Mouse (Mus musculus) myocyte (in vitro differentiated cells): ENCODE measurements around the gene Phactr4. TPM values are rescaled to one million over a fixed set of nuclear protein-coding genes. Genes with fewer than 3 reads are reported as not detected.

Experiments used
- H3K27me3 ChIP-seq: one replicate; pipeline ENCODE4 v1.6.1; 2011; ENCODE audit not compliant: control insufficient read depth, insufficient read depth, insufficient read length
- H3K36me3 ChIP-seq: one replicate; pipeline ENCODE4 v1.6.1; 2011; ENCODE audit not compliant: control insufficient read depth, insufficient read depth
- H3K4me2 ChIP-seq: one replicate; pipeline ENCODE4 v1.6.1; 2011; ENCODE audit warnings: low read depth, control low read depth
- H3K4me3 ChIP-seq: one replicate; pipeline ENCODE4 v1.5.1; 2011; ENCODE audit warnings: mild to moderate bottlenecking, control low read depth, moderate library complexity
- H3K79me2 ChIP-seq: one replicate; pipeline ENCODE4 v1.6.1; 2011; ENCODE audit not compliant: control insufficient read depth, insufficient read depth
- H3ac ChIP-seq: one replicate; pipeline ENCODE4 v1.6.1; 2011; ENCODE audit not compliant: control insufficient read depth, insufficient read length
- CEBPB ChIP-seq: IDR thresholded peaks from 2 replicates; pipeline ENCODE4 v1.6.1; 2011; ENCODE audit warnings: mild to moderate bottlenecking, moderate library complexity; ENCODE audit not compliant: poor library complexity, insufficient read depth, severe bottlenecking
- E2F4 ChIP-seq: IDR thresholded peaks from one replicate; pipeline ENCODE4 v1.6.1; 2011; ENCODE audit warnings: mild to moderate bottlenecking, control low read depth, moderate library complexity; ENCODE audit not compliant: insufficient read depth
- MAX ChIP-seq: IDR thresholded peaks from one replicate; pipeline ENCODE4 v1.6.1; 2011; ENCODE audit warnings: low read depth, mild to moderate bottlenecking, control low read depth
- MYOD1 ChIP-seq, 3 experiments: IDR thresholded peaks; one replicate each; pipeline ENCODE4 v1.6.1; 2011; ENCODE audit warnings: control low read depth in 2 of 3, low read depth in 2 of 3, mild to moderate bottlenecking in 2 of 3, moderate library complexity in 1 of 3; ENCODE audit not compliant: insufficient read length in 2 of 3, control insufficient read depth in 1 of 3
- MYOG ChIP-seq, 3 experiments: IDR thresholded peaks; one replicate each; pipeline ENCODE4 v1.6.1; 2011; ENCODE audit warnings: control low read depth in 2 of 3, low read depth in 2 of 3, mild to moderate bottlenecking in 2 of 3; ENCODE audit not compliant: insufficient read length in 2 of 3, control insufficient read depth in 1 of 3, insufficient read depth in 1 of 3
- POLR2A ChIP-seq: IDR thresholded peaks from one replicate; pipeline ENCODE4 v1.6.1; 2011; ENCODE audit warnings: low read depth, mild to moderate bottlenecking, control low read depth, moderate library complexity; ENCODE audit not compliant: insufficient read length
- POLR2AphosphoS2 ChIP-seq: IDR thresholded peaks from one replicate; pipeline ENCODE4 v1.6.1; 2011; ENCODE audit warnings: low read depth, control low read depth; ENCODE audit not compliant: insufficient read length
- REST ChIP-seq: IDR thresholded peaks from one replicate; pipeline ENCODE4 v1.6.1; 2011; ENCODE audit warnings: mild to moderate bottlenecking, control low read depth, moderate library complexity; ENCODE audit not compliant: insufficient read depth, insufficient read length
- SRF ChIP-seq: IDR thresholded peaks from one replicate; pipeline ENCODE4 v1.6.1; 2011; ENCODE audit warnings: low read depth; ENCODE audit not compliant: control insufficient read depth, insufficient read length
- TCF12 ChIP-seq: IDR thresholded peaks from one replicate; pipeline ENCODE4 v1.6.1; 2011; ENCODE audit warnings: mild to moderate bottlenecking, control low read depth; ENCODE audit not compliant: poor library complexity, insufficient read depth, severe bottlenecking
- TCF3 ChIP-seq: IDR thresholded peaks from one replicate; pipeline ENCODE4 v1.6.1; 2011; ENCODE audit warnings: low read depth, control low read depth; ENCODE audit not compliant: insufficient read length
- USF1 ChIP-seq: IDR thresholded peaks from one replicate; pipeline ENCODE4 v1.6.1; 2011; ENCODE audit warnings: low read depth, mild to moderate bottlenecking, control low read depth, moderate library complexity
- polyA plus RNA-seq: library from polyadenylated mRNA; unstranded; fragments of >200 nt; fragmentation: generic; extraction: Trizol; gene quantifications from one replicate; pipeline ENCODE4 v1.2.1, GENCODE M21; 2012; ENCODE audit warnings: missing spikeins

The Phactr4 gene
- polyA plus RNA-seq, 1 experiment: 15.8 TPM

DNA sequence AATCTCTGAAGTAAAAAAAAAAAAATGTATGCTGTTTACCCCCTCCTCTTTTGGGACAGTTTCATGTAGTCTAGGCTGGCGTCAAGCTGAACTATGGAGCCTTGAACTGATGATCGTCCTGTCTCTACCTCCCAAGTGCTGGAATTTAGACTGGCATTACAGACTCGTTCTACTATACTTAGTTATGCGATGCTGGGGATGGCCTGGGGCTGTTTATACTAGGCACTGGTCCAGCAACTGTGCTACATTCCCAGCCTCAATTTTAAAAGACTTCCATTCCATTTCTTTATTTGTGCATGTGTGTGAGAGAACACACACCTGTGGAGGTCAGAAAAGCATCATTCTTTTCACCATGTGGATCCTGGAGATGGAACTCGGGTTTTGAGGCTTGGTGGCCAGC lies 23.4 kb downstream of the Phactr4 start:
- Histone ChIP-seq H3K4me2 (no peak overlapping the region), H3K79me2 (peaks cover 78% of the 10 kb centered on the region), H3K4me3 (no peak overlapping the region), H3K27me3 (no peaks in the 10 kb centered on the region), H3ac (no peak overlapping the region), H3K36me3 (no peaks in the 10 kb centered on the region)
- TF ChIP-seq TCF3: no peak
- TF ChIP-seq SRF: no peak
- TF ChIP-seq MYOG (IDR thresholded peaks at IDR 0.05; ENCODE audit: control insufficient read depth in 1 of 3, insufficient read depth in 1 of 3, insufficient read length in 2 of 3, low read depth in 2 of 3): no peak
- TF ChIP-seq E2F4: no peak
- TF ChIP-seq POLR2AphosphoS2: no peak
- no peak for TF ChIP-seq MAX
- no peak for TF ChIP-seq REST
- TF ChIP-seq CEBPB: no peak
- TF ChIP-seq POLR2A: no peak
- no peak for TF ChIP-seq USF1
- no peak for TF ChIP-seq MYOD1 (IDR thresholded peaks at IDR 0.05; ENCODE audit: control insufficient read depth in 1 of 3, insufficient read length in 2 of 3, low read depth in 2 of 3)
- no peak for TF ChIP-seq TCF12

DNA sequence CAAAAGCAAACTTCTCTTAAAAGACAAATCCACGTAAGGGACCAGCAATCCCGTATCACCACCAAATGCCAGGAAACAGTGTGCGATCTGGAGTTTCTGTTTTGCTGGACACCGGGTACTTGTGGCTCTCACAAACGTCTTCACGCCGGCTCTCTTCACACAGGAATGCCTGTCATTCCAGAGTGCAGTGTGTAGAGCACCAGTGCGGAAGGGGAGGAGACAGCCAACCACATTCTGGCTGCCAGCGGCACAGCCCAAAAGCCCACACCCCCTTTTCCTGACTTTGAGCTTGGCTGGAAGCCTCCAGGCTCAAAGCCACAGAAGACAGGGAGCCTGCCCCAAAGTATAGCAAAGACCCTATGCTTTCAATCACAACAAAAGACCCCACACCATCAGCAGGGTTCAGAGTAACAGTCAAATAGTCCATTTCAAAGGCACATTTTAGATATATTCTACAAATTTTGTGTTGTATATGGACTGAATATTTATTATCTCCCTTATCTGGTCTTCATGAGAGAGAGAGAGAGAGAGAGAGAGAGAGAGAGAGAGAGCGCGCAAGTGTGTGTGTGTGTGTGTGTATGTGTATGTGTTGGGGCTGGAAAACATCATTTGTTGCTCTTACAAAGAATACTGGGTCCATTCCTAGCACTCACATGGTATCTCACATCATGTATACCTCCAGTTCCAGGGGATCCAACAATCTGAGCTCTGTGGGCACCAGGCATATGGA lies 24.1 kb downstream of the Phactr4 start:
- H3ac ChIP-seq: no peak overlapping the region
- H3K4me3 ChIP-seq: peak overlapping the region; percentile 54
- H3K27me3 ChIP-seq: no peaks in the 10 kb centered on the region
- peak in 1 of 3 experiments; percentile 59 for TF ChIP-seq MYOG (IDR thresholded peaks at IDR 0.05; ENCODE audit: control insufficient read depth in 1 of 3, insufficient read depth in 1 of 3, insufficient read length in 2 of 3, low read depth in 2 of 3)
- no peak for TF ChIP-seq E2F4
- no peak for TF ChIP-seq MAX
- no peak for TF ChIP-seq REST
- TF ChIP-seq MYOD1 (IDR thresholded peaks at IDR 0.05; ENCODE audit: control insufficient read depth in 1 of 3, insufficient read length in 2 of 3, low read depth in 2 of 3): peak in 1 of 3 experiments; percentile 46
- TF ChIP-seq POLR2A: peak; percentile 93
- TF ChIP-seq TCF3: no peak
- TF ChIP-seq POLR2AphosphoS2: peak; percentile 85
- no peak for TF ChIP-seq SRF
- TF ChIP-seq TCF12: no peak
- TF ChIP-seq USF1: no peak
- TF ChIP-seq CEBPB: no peak
- H3K79me2 ChIP-seq: peaks cover 84% of the 10 kb centered on the region
- no peaks in the 10 kb centered on the region for H3K36me3 ChIP-seq
- H3K4me2 ChIP-seq: peak overlapping the region; percentile 78

DNA sequence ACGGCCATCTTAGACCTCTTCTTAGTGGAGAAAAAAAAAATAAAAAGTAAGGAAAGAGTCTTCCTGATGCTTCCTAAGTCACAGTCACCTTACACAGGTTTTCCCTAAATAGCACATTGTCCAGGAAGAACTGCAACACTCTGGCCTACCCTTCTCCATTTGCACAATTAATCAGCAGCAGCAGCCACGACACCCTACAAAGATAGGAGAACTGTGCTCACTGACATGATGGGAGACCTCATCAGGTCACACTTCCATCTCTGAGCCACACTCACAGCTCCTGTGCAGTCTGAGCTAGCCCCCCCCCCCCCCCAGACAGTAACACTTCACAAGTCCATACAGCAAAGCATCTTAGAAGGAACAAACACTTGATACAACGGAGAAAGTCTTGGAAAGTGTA lies 25.2 kb downstream of the Phactr4 start:
- Histone ChIP-seq H3K4me2 (peak overlapping the region; percentile 78), H3K36me3 (no peaks in the 10 kb centered on the region), H3K4me3 (peak overlapping the region; percentile 54), H3K27me3 (no peaks in the 10 kb centered on the region), H3K79me2 (peaks cover 88% of the 10 kb centered on the region), H3ac (no peak overlapping the region)
- no peak for TF ChIP-seq TCF12
- TF ChIP-seq CEBPB: no peak
- no peak for TF ChIP-seq E2F4
- TF ChIP-seq MYOD1 (IDR thresholded peaks at IDR 0.05; ENCODE audit: control insufficient read depth in 1 of 3, insufficient read length in 2 of 3, low read depth in 2 of 3): no peak
- TF ChIP-seq TCF3: no peak
- no peak for TF ChIP-seq MYOG (IDR thresholded peaks at IDR 0.05; ENCODE audit: control insufficient read depth in 1 of 3, insufficient read depth in 1 of 3, insufficient read length in 2 of 3, low read depth in 2 of 3)
- TF ChIP-seq REST: no peak
- no peak for TF ChIP-seq USF1
- no peak for TF ChIP-seq SRF
- no peak for TF ChIP-seq MAX
- TF ChIP-seq POLR2AphosphoS2: no peak
- TF ChIP-seq POLR2A: no peak

DNA sequence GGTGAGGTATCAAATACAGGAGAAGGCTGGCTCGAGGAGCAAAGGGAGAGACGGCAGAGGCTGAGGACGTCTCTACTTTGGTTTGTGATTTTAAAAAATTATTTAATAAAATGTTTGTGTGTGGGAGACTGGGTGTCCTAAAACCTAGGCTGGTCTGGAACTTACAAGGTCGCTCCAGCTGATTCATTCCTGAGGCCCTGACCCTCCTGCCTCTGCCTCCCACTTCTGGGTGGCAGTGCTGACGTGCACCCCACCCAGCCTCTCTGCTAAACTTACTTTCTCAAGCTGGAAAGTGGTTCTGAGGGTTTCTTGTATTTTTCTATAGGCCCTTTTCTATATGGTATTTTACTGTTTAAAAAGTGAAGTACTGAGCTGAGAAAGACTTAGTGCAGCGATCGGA lies 26.0 kb downstream of the Phactr4 start:
- no peak for TF ChIP-seq REST
- TF ChIP-seq MYOD1 (IDR thresholded peaks at IDR 0.05; ENCODE audit: control insufficient read depth in 1 of 3, insufficient read length in 2 of 3, low read depth in 2 of 3): no peak
- TF ChIP-seq MYOG (IDR thresholded peaks at IDR 0.05; ENCODE audit: control insufficient read depth in 1 of 3, insufficient read depth in 1 of 3, insufficient read length in 2 of 3, low read depth in 2 of 3): no peak
- TF ChIP-seq MAX: no peak
- no peak for TF ChIP-seq TCF12
- TF ChIP-seq CEBPB: no peak
- no peak for TF ChIP-seq SRF
- no peak for TF ChIP-seq USF1
- no peak for TF ChIP-seq TCF3
- Histone ChIP-seq H3K4me3 (peak overlapping the region; percentile 54), H3K27me3 (no peaks in the 10 kb centered on the region)

More for the DNA sequence above, 26.0 kb downstream of the Phactr4 start:
- Histone ChIP-seq H3ac (no peak overlapping the region), H3K4me2 (peak overlapping the region; percentile 78), H3K79me2 (peaks cover 88% of the 10 kb centered on the region), H3K36me3 (no peaks in the 10 kb centered on the region)
